Mouse (Mus musculus): ENCODE measurements around the gene Ttll6.

The Ttll6 gene

GRCm38 (mm10) chr11:96195769-96196280 lies 62.2 kb downstream of the Ttll6 start:
- DNase-seq = no peak

- DNase-seq = peak; percentile 11 to 40
Observed at GRCm38 (mm10) chr11:96198642-96199041, 65.1 kb downstream of the Ttll6 start.

DNA sequence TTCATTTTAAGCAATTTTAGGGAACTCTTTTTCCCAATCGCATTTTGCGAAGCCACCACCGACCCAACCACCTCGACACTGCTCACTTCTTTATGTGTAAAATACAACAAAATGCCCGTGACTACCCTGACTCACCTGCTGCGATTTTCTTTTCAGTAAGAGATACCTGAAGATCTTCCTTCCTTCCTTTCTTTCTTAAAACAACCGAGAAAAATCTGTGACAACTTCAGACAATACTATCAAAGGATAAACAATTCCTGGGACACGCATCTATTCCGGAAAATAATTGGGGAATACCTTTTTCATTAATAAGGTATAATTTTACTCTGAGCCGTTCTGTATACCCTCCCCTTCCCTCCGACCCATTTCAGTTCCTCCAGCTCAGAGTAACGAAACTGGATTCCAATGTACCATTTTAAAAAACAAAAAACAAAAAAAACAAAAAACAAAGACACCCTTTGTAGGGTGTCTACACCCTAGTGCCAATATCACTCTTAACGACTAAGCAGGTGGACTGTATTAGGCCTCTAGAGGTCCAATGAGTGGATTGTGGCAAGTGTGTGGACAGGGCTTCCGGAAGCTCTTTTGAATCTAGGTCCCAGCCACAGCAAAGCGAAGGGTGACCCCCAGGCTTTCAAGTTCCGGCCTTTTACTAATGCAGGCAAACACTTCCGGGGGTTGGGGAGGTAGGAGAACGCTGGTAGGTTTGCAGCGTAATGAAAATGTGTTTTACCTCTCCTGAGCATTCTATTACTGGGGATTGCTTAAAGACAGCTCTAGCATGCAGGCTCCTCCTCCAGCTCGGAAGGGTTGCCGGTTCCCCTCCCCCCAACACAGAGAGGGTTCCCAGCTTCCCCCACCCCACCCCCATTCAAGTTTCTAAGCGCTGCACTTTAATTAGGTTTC lies 65.8 kb downstream of the Ttll6 start:
- DNase-seq = no peak

DNA sequence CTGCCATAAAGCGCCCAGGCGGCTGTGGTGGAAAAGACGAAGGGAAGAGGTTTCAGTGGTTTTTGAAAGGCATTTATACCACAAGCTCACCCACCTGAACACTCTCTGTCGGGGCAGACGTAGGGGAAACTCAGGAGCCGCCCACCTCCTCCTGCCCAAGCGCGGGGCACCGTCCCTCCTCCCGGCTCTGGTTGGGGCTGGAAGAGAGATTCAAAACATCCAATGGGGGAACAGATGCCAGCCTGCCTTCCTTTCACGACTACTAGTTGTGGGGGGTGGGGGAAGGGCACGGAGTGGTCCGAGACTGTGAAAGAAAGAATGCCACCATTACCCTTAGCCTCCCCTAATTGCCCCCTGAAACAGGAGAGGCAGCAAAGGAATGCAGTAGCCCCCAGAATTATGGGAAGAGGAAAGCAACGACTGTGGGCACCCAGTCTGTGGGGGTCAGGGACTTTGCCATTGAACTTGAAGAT lies 66.6 kb downstream of the Ttll6 start:
- no peak for DNase-seq

GRCm38 (mm10) chr11:96201741-96202140 lies 68.2 kb downstream of the Ttll6 start:
- DNase-seq = no peak

GRCm38 (mm10) chr11:96202401-96203081 lies 69.0 kb downstream of the Ttll6 start:
- no peak for DNase-seq

DNA sequence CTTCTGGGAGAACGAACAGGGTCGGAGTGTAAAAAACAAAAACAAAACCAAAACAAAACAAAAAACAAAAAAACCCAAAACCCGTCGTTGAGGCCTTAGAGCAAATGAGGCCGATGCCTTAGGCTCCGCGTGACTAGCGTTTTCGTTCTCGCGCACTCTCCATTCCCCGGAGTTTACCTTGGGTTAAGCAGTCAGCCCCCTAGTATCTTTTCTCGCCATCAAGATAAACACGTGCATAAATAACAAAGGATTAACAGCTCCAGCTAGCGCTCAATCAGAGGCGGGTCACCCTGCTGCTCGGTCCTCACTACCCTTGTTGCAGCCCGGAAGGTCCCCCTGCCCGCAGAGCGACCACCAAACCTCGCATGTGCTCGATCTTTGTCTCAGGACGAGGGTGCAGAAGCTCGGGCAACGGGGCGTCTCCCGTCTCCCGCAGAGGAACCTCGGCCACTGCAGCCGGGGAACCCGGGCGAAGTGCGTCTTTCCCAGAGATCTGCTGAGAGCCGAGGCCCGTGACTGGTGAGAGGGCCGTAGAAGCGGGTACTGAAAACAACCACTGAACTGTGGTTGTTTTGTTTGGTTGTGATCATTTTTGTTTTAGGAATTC lies 69.7 kb downstream of the Ttll6 start:
- DNase-seq = no peak

- DNase-seq = no peak
Observed at GRCm38 (mm10) chr11:96203789-96204186, 70.2 kb downstream of the Ttll6 start.

DNA sequence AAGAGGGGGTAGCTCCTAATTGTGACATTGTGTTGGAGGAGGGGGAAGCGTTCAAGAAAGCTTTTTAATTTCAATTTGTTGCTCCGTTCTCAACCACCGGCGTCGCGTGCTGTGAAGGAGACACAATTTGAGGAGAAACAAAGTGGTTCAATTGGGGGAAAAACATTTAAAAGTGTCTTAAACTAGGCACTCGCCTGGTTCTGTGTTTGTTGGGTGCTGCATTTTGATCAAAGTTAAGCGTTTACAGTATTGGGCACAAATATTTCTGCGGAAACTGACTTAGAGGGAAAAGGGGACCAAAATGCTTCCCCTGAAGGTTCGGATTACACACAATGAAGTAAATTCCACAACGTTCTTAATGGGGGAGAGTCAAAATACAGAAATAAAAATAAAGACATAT lies 70.8 kb downstream of the Ttll6 start:
- no peak for DNase-seq

DNA sequence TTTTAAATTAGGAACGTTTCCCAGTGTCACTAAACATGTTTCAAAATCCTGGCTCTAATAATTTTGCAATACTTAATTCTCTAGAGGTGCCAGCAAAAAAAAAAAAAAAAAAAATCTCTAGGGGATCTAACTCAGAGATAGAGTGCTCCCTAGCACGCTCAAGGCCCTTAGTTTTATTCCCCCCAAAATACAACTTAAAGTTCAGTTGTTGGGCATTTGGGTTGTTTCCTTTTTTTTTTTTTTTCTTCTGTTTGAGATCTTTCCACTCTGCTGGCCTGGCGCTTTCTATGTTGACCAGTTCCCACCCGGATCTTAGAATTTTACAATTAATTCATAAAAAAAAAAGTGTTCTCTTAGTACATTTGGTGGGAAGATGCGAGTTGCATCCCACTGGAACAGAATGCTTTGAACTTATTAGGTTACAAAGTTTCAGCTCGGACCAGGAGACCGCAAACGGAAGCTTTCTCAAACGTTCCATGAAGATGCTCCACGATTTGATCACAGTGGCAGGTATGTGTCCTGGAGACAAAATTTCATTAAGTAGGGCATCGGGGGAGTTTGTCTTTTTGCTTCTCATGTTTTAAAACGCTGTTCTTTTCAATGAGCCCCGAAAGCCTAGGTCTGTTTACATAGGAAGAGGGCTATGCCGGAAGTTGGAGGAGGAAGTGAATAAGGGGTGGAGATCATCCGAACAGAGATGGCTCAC lies 72.0 kb downstream of the Ttll6 start:
- no peak for DNase-seq

Data from kidney, adult 8-10 months (tissue).